Mouse (Mus musculus): ENCODE results near the gene Cfap54. TPM values are rescaled to one million over a fixed set of nuclear protein-coding genes. Genes with fewer than 3 reads are reported as not detected.

Gene Cfap54
- polyA plus RNA-seq, 1 experiment from 2014 or later, result 0.27 TPM

- H3K4me1 ChIP-seq (ENCODE audit: control insufficient read depth, insufficient read depth, low read length), result no peaks in the 10 kb centered on the region
- H3K9me3 ChIP-seq (replicated peaks; ENCODE audit: control insufficient read depth, low read length), result no peaks in the 10 kb centered on the region
- no peaks in the 10 kb centered on the region for H3K36me3 ChIP-seq (ENCODE audit: control insufficient read depth, insufficient read depth, low read length)
- H3K4me2 ChIP-seq (ENCODE audit: low read depth, low read length), result no peak overlapping the region
- no peak overlapping the region for H3K4me3 ChIP-seq (replicated peaks; ENCODE audit: low read length)
- H3K9ac ChIP-seq (ENCODE audit: low read length), result no peak overlapping the region
- no peaks in the 10 kb centered on the region for H3K27me3 ChIP-seq (ENCODE audit: control insufficient read depth, insufficient read depth, low read length)
- no peak overlapping the region for H3K27ac ChIP-seq (ENCODE audit: low read length)
- 85% methylated on average over 7 of the region's 7 CpGs for WGBS
- ATAC-seq (ENCODE audit: insufficient read depth, low FRiP score), result no peak
Observed at GRCm38 (mm10) chr10:93105358-93105757, 23.9 kb upstream of the Cfap54 start.

GRCm38 (mm10) chr10:93104357-93104756 is 22.9 kb upstream of the Cfap54 start:
- Histone ChIP-seq H3K27me3 (ENCODE audit: control insufficient read depth, insufficient read depth, low read length) (no peaks in the 10 kb centered on the region), H3K9ac (ENCODE audit: low read length) (no peak overlapping the region), H3K27ac (ENCODE audit: low read length) (no peak overlapping the region), H3K9me3 (replicated peaks; ENCODE audit: control insufficient read depth, low read length) (no peaks in the 10 kb centered on the region), H3K4me1 (ENCODE audit: control insufficient read depth, insufficient read depth, low read length) (no peaks in the 10 kb centered on the region), H3K4me3 (replicated peaks; ENCODE audit: low read length) (no peak overlapping the region), H3K4me2 (ENCODE audit: low read depth, low read length) (no peak overlapping the region), H3K36me3 (ENCODE audit: control insufficient read depth, insufficient read depth, low read length) (no peaks in the 10 kb centered on the region)
- no peak for ATAC-seq (ENCODE audit: insufficient read depth, low FRiP score)
- WGBS, result 63% methylated on average over 6 of the region's 6 CpGs

GRCm38 (mm10) chr10:93103676-93104075 is 22.3 kb upstream of the Cfap54 start:
- H3K27me3 ChIP-seq (ENCODE audit: control insufficient read depth, insufficient read depth, low read length), result no peaks in the 10 kb centered on the region
- WGBS, result 75% methylated on average over 11 of the region's 11 CpGs
- no peak overlapping the region for H3K9ac ChIP-seq (ENCODE audit: low read length)
- H3K36me3 ChIP-seq (ENCODE audit: control insufficient read depth, insufficient read depth, low read length), result no peaks in the 10 kb centered on the region
- no peak for ATAC-seq (ENCODE audit: insufficient read depth, low FRiP score)
- no peak overlapping the region for H3K4me2 ChIP-seq (ENCODE audit: low read depth, low read length)
- no peak overlapping the region for H3K27ac ChIP-seq (ENCODE audit: low read length)
- no peaks in the 10 kb centered on the region for H3K9me3 ChIP-seq (replicated peaks; ENCODE audit: control insufficient read depth, low read length)
- no peaks in the 10 kb centered on the region for H3K4me1 ChIP-seq (ENCODE audit: control insufficient read depth, insufficient read depth, low read length)
- H3K4me3 ChIP-seq (replicated peaks; ENCODE audit: low read length), result no peak overlapping the region

- ATAC-seq (ENCODE audit: insufficient read depth, low FRiP score), result no peak
- Histone ChIP-seq H3K27ac (ENCODE audit: low read length) (no peak overlapping the region), H3K9ac (ENCODE audit: low read length) (no peak overlapping the region), H3K36me3 (ENCODE audit: control insufficient read depth, insufficient read depth, low read length) (no peaks in the 10 kb centered on the region), H3K9me3 (replicated peaks; ENCODE audit: control insufficient read depth, low read length) (no peaks in the 10 kb centered on the region), H3K4me3 (replicated peaks; ENCODE audit: low read length) (no peak overlapping the region), H3K4me1 (ENCODE audit: control insufficient read depth, insufficient read depth, low read length) (no peaks in the 10 kb centered on the region), H3K27me3 (ENCODE audit: control insufficient read depth, insufficient read depth, low read length) (no peaks in the 10 kb centered on the region), H3K4me2 (ENCODE audit: low read depth, low read length) (no peak overlapping the region)
- WGBS, result 47% methylated on average over 5 of the region's 5 CpGs
Observed at GRCm38 (mm10) chr10:93102321-93102720, 20.9 kb upstream of the Cfap54 start.

GRCm38 (mm10) chr10:93098211-93098805 is 16.9 kb upstream of the Cfap54 start:
- Histone ChIP-seq H3K4me3 (replicated peaks; ENCODE audit: low read length) (no peak overlapping the region), H3K9ac (ENCODE audit: low read length) (no peak overlapping the region), H3K27ac (ENCODE audit: low read length) (no peak overlapping the region), H3K4me2 (ENCODE audit: low read depth, low read length) (no peak overlapping the region), H3K27me3 (ENCODE audit: control insufficient read depth, insufficient read depth, low read length) (no peaks in the 10 kb centered on the region), H3K4me1 (ENCODE audit: control insufficient read depth, insufficient read depth, low read length) (no peaks in the 10 kb centered on the region), H3K36me3 (ENCODE audit: control insufficient read depth, insufficient read depth, low read length) (no peaks in the 10 kb centered on the region), H3K9me3 (replicated peaks; ENCODE audit: control insufficient read depth, low read length) (no peaks in the 10 kb centered on the region)
- no peak for ATAC-seq (ENCODE audit: insufficient read depth, low FRiP score)
- 59% methylated on average over 7 of the region's 7 CpGs for WGBS

- no peaks in the 10 kb centered on the region for H3K4me1 ChIP-seq (ENCODE audit: control insufficient read depth, insufficient read depth, low read length)
- H3K4me3 ChIP-seq (replicated peaks; ENCODE audit: low read length), result no peak overlapping the region
- 88% methylated on average over 7 of the region's 7 CpGs for WGBS
- no peak overlapping the region for H3K9ac ChIP-seq (ENCODE audit: low read length)
- H3K27ac ChIP-seq (ENCODE audit: low read length), result no peak overlapping the region
- ATAC-seq (ENCODE audit: insufficient read depth, low FRiP score), result no peak
- no peaks in the 10 kb centered on the region for H3K9me3 ChIP-seq (replicated peaks; ENCODE audit: control insufficient read depth, low read length)
- no peaks in the 10 kb centered on the region for H3K27me3 ChIP-seq (ENCODE audit: control insufficient read depth, insufficient read depth, low read length)
- H3K4me2 ChIP-seq (ENCODE audit: low read depth, low read length), result no peak overlapping the region
- H3K36me3 ChIP-seq (ENCODE audit: control insufficient read depth, insufficient read depth, low read length), result no peaks in the 10 kb centered on the region
Observed at GRCm38 (mm10) chr10:93097439-93097838, 16.0 kb upstream of the Cfap54 start.

GRCm38 (mm10) chr10:93095827-93096226 is 14.4 kb upstream of the Cfap54 start:
- Histone ChIP-seq H3K27ac (ENCODE audit: low read length) (no peak overlapping the region), H3K27me3 (ENCODE audit: control insufficient read depth, insufficient read depth, low read length) (no peaks in the 10 kb centered on the region), H3K4me1 (ENCODE audit: control insufficient read depth, insufficient read depth, low read length) (no peaks in the 10 kb centered on the region), H3K4me3 (replicated peaks; ENCODE audit: low read length) (no peak overlapping the region), H3K9me3 (replicated peaks; ENCODE audit: control insufficient read depth, low read length) (no peaks in the 10 kb centered on the region), H3K36me3 (ENCODE audit: control insufficient read depth, insufficient read depth, low read length) (no peaks in the 10 kb centered on the region), H3K4me2 (ENCODE audit: low read depth, low read length) (no peak overlapping the region), H3K9ac (ENCODE audit: low read length) (no peak overlapping the region)
- ATAC-seq (ENCODE audit: insufficient read depth, low FRiP score), result no peak
- WGBS, result 64% methylated on average over 4 of the region's 4 CpGs

- Histone ChIP-seq H3K4me3 (replicated peaks; ENCODE audit: low read length) (no peak overlapping the region), H3K9ac (ENCODE audit: low read length) (no peak overlapping the region), H3K27ac (ENCODE audit: low read length) (peak overlapping the region; percentile 26; the same call in 1 of the 2 replicates), H3K4me2 (ENCODE audit: low read depth, low read length) (no peak overlapping the region), H3K27me3 (ENCODE audit: control insufficient read depth, insufficient read depth, low read length) (no peaks in the 10 kb centered on the region), H3K36me3 (ENCODE audit: control insufficient read depth, insufficient read depth, low read length) (no peaks in the 10 kb centered on the region), H3K4me1 (ENCODE audit: control insufficient read depth, insufficient read depth, low read length) (no peaks in the 10 kb centered on the region), H3K9me3 (replicated peaks; ENCODE audit: control insufficient read depth, low read length) (no peaks in the 10 kb centered on the region)
- ATAC-seq (ENCODE audit: insufficient read depth, low FRiP score), result peak; percentile 50; the same call in 1 of the 2 replicates
- 62% methylated on average over 7 of the region's 7 CpGs for WGBS
Observed at GRCm38 (mm10) chr10:93094957-93095580, 13.7 kb upstream of the Cfap54 start.

GRCm38 (mm10) chr10:93091928-93092327 is 10.5 kb upstream of the Cfap54 start:
- Histone ChIP-seq H3K27me3 (ENCODE audit: control insufficient read depth, insufficient read depth, low read length) (no peaks in the 10 kb centered on the region), H3K9me3 (replicated peaks; ENCODE audit: control insufficient read depth, low read length) (no peaks in the 10 kb centered on the region), H3K4me3 (replicated peaks; ENCODE audit: low read length) (no peak overlapping the region), H3K4me2 (ENCODE audit: low read depth, low read length) (no peak overlapping the region), H3K4me1 (ENCODE audit: control insufficient read depth, insufficient read depth, low read length) (no peaks in the 10 kb centered on the region), H3K9ac (ENCODE audit: low read length) (no peak overlapping the region), H3K36me3 (ENCODE audit: control insufficient read depth, insufficient read depth, low read length) (no peaks in the 10 kb centered on the region), H3K27ac (ENCODE audit: low read length) (no peak overlapping the region)
- no peak for ATAC-seq (ENCODE audit: insufficient read depth, low FRiP score)
- 77% methylated on average over 2 of the region's 2 CpGs for WGBS
